Mouse (Mus musculus) midbrain, embryonic 16.5 days (tissue): ENCODE results near the gene Lrrc27. TPM values are rescaled to one million over a fixed set of nuclear protein-coding genes. Genes with fewer than 3 reads are reported as not detected.

Source experiments
- ATAC-seq: fragments of 200-750 bp; cut with Nextera tagmentation; 2 replicates; pipeline ENCODE4 v1.8.0; 2017; ENCODE audit warnings: moderate TSS enrichment
- H3K27ac ChIP-seq: fragments of 300-500 bp; sonication (generic); 2 replicates; pipeline ENCODE4 v1.5.1; 2014; ENCODE audit warnings: mild to moderate bottlenecking, low read length, mixed read lengths
- H3K27me3 ChIP-seq: fragments of 300-500 bp; sonication (generic); 2 replicates; pipeline ENCODE4 v1.6.1; 2014; ENCODE audit warnings: low read depth, low read length, mixed read lengths; ENCODE audit not compliant: control insufficient read depth, insufficient read depth
- H3K36me3 ChIP-seq: fragments of 300-500 bp; sonication (generic); 2 replicates; pipeline ENCODE4 v1.6.1; 2014; ENCODE audit warnings: mild to moderate bottlenecking, low read length, moderate library complexity, mixed read lengths; ENCODE audit not compliant: control insufficient read depth, insufficient read depth
- H3K4me1 ChIP-seq: fragments of 300-500 bp; sonication (generic); 2 replicates; pipeline ENCODE4 v1.6.1; 2014; ENCODE audit warnings: mild to moderate bottlenecking, low read length, mixed read lengths; ENCODE audit not compliant: control insufficient read depth, insufficient read depth
- H3K4me2 ChIP-seq: fragments of 300-500 bp; sonication (generic); 2 replicates; pipeline ENCODE4 v1.6.1; 2014; ENCODE audit warnings: mild to moderate bottlenecking, low read length, mixed read lengths
- H3K4me3 ChIP-seq: fragments of 300-500 bp; sonication (generic); 2 replicates; pipeline ENCODE4 v1.5.1; 2014; ENCODE audit warnings: low read depth, mild to moderate bottlenecking, low read length, moderate library complexity, mixed read lengths
- H3K9ac ChIP-seq: fragments of 300-500 bp; sonication (generic); 2 replicates; pipeline ENCODE4 v1.6.1; 2014; ENCODE audit warnings: low read depth, low read length, mixed read lengths
- H3K9me3 ChIP-seq: fragments of 300-500 bp; sonication (generic); replicated peaks from 2 replicates; pipeline ENCODE4 v1.6.1; 2014; ENCODE audit warnings: mild to moderate bottlenecking, low read length, mixed read lengths; ENCODE audit not compliant: control insufficient read depth, poor library complexity, severe bottlenecking
- WGBS: fragments of 180-500 bp; shearing (Covaris S2); extraction: QIAGEN DNeasy Blood & Tissue Kit; methylation state at CpG from one replicate; pipeline ENCODE4 v1.1.7; 2014; 5-methylcytosine and 5-hydroxymethylcytosine counted together
- polyA plus RNA-seq: library from polyadenylated mRNA; unstranded; fragments of >200 nt; fragmentation: Nextera tagmentation; extraction: Ambion mirVana; gene quantifications from 2 replicates; pipeline ENCODE4 v1.2.1, GENCODE M21; 2015

Lrrc27 gene
- polyA plus RNA-seq, 1 experiment from 2014 or later, result 7.0 TPM

- H3K27ac ChIP-seq, result no peak overlapping the region
- peaks cover 8% of the 10 kb centered on the region; the same call in 1 of the 2 replicates for H3K27me3 ChIP-seq
- no peak overlapping the region for H3K4me3 ChIP-seq
- peaks cover 16% of the 10 kb centered on the region for H3K4me1 ChIP-seq
- H3K9me3 ChIP-seq, result no peaks in the 10 kb centered on the region
- H3K4me2 ChIP-seq, result no peak overlapping the region
- no peaks in the 10 kb centered on the region for H3K36me3 ChIP-seq
- no peak overlapping the region for H3K9ac ChIP-seq
- no peak for ATAC-seq
- WGBS, result 76% methylated on average over 5 of the region's 5 CpGs
Observed at GRCm38 (mm10) chr7:139246086-139246485, 33.3 kb downstream of the Lrrc27 start.

- peaks cover 16% of the 10 kb centered on the region for H3K4me1 ChIP-seq
- no peaks in the 10 kb centered on the region for H3K9me3 ChIP-seq
- no peak overlapping the region for H3K27ac ChIP-seq
- ATAC-seq, result peak; percentile 39
- peaks cover 8% of the 10 kb centered on the region; the same call in 1 of the 2 replicates for H3K27me3 ChIP-seq
- peak overlapping the region; percentile 67 for H3K4me2 ChIP-seq
- peak overlapping the region; percentile 74 for H3K9ac ChIP-seq
- H3K36me3 ChIP-seq, result no peaks in the 10 kb centered on the region
- 4% methylated on average over 38 of the region's 38 CpGs for WGBS
- H3K4me3 ChIP-seq, result peak overlapping the region; percentile 66
Observed at GRCm38 (mm10) chr7:139246931-139247880, 34.4 kb downstream of the Lrrc27 start.

GRCm38 (mm10) chr7:139247881-139248614 lies 35.3 kb downstream of the Lrrc27 start, which contains the start of gene Pwwp2b:
Gene Pwwp2b, plus strand, starts transcription at chr7:139248482.
- ATAC-seq, result peak; percentile 69

GRCm38 (mm10) chr7:139248615-139249405 lies 36.0 kb downstream of the Lrrc27 start:
- Histone ChIP-seq H3K27ac (no peak overlapping the region), H3K9me3 (no peaks in the 10 kb centered on the region), H3K4me2 (peak overlapping the region; percentile 67), H3K9ac (peak overlapping the region; percentile 74), H3K4me3 (peak overlapping the region; percentile 66), H3K4me1 (peaks cover 16% of the 10 kb centered on the region), H3K27me3 (peaks cover 8% of the 10 kb centered on the region; the same call in 1 of the 2 replicates), H3K36me3 (no peaks in the 10 kb centered on the region)
- WGBS, result 2% methylated on average over 45 of the region's 45 CpGs
- peak; percentile 15 for ATAC-seq

More at GRCm38 (mm10) chr7:139247881-139248614, 35.3 kb downstream of the Lrrc27 start, which contains the start of gene Pwwp2b:
- WGBS, result under 1% methylated on average over 48 of the region's 72 CpGs
- H3K9me3 ChIP-seq, result no peaks in the 10 kb centered on the region
- H3K9ac ChIP-seq, result peak within 1 kb of the TSS; percentile 74
- no peaks in the 10 kb centered on the region for H3K36me3 ChIP-seq
- H3K4me1 ChIP-seq, result peaks cover 16% of the 10 kb centered on the region
- peak within 1 kb of the TSS; percentile 67 for H3K4me2 ChIP-seq
- peaks cover 8% of the 10 kb centered on the region; the same call in 1 of the 2 replicates for H3K27me3 ChIP-seq
- H3K27ac ChIP-seq, result 0 out of 2 replicates have a peak within 1 kb of the TSS, but pooled peaks have one; percentile 48
- H3K4me3 ChIP-seq, result peak within 1 kb of the TSS; percentile 66

- Histone ChIP-seq H3K4me1 (peaks cover 16% of the 10 kb centered on the region), H3K4me2 (peak overlapping the region; percentile 67), H3K36me3 (no peaks in the 10 kb centered on the region), H3K27me3 (peaks cover 8% of the 10 kb centered on the region; the same call in 1 of the 2 replicates), H3K9me3 (no peaks in the 10 kb centered on the region), H3K27ac (no peak overlapping the region), H3K9ac (peak overlapping the region; percentile 28; the same call in 1 of the 2 replicates), H3K4me3 (no peak overlapping the region)
- peak; percentile 26; the same call in 1 of the 2 replicates for ATAC-seq
- WGBS, result 27% methylated on average over 6 of the region's 7 CpGs
Observed at GRCm38 (mm10) chr7:139249406-139250210, 36.8 kb downstream of the Lrrc27 start.

- Histone ChIP-seq H3K4me1 (peaks cover 16% of the 10 kb centered on the region), H3K27me3 (no peaks in the 10 kb centered on the region), H3K4me3 (no peak overlapping the region), H3K4me2 (no peak overlapping the region), H3K36me3 (0 out of 2 replicates have a peak, but pooled peaks cover 2% of the 10 kb centered on the region), H3K9ac (0 out of 2 replicates have a peak overlapping the region, but pooled peaks have one; percentile 10), H3K27ac (no peak overlapping the region), H3K9me3 (no peaks in the 10 kb centered on the region)
- no peak for ATAC-seq
- 79% methylated on average over 5 of the region's 5 CpGs for WGBS
Observed at GRCm38 (mm10) chr7:139251881-139252301, 39.1 kb downstream of the Lrrc27 start.

GRCm38 (mm10) chr7:139252566-139252965 lies 39.8 kb downstream of the Lrrc27 start:
- Histone ChIP-seq H3K4me3 (no peak overlapping the region), H3K4me1 (peaks cover 12% of the 10 kb centered on the region), H3K9ac (no peak overlapping the region), H3K27me3 (no peaks in the 10 kb centered on the region), H3K36me3 (0 out of 2 replicates have a peak, but pooled peaks cover 2% of the 10 kb centered on the region), H3K27ac (no peak overlapping the region), H3K9me3 (no peaks in the 10 kb centered on the region), H3K4me2 (no peak overlapping the region)
- 96% methylated on average over 7 of the region's 7 CpGs for WGBS
- no peak for ATAC-seq
